Mouse (Mus musculus): ENCODE data around the gene Tenm1.

- TF ChIP-seq CTCF (IDR thresholded peaks at IDR 0.05; ENCODE audit: extremely low read depth, insufficient read length, insufficient replicate concordance, low read depth, low read length) (no peak), POLR2A (IDR thresholded peaks at IDR 0.05; ENCODE audit: low read depth, low read length) (no peak)
Measured at GRCm38 (mm10) chrX:43428855-43429263, at the start of gene Tenm1.

Data from small intestine, adult 2 months (tissue).